Mouse (Mus musculus): ENCODE results near the gene Hoxc5.

DNA sequence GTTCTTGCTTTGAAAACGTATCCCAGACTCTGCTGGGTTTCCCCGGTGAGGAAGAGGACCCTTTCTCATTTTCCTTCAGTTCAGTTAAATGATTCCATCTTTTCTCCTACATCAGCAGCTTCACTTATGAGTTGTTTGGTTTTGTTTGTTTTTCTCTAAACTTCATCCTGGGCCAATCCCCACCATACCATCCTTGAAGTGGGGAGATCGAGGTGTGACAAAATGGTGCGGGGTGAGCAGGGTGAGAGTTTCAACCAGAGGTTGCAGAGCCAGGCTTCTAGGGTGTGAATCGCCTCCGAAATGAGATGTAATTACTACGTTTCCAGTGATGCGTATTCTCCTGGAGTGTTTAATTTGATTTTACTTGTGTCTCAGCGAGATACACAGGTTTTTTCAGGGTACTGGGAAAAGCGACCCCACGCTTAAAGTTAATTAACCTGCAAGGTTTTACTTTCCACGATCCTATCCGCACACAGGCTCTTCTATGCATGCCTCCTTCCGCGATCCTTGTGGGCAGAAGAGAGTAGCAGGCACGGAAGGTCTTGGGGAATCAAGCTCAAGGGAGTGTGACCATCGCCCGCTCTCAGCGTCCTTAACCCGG is 49.2 kb upstream of the Hoxc5 start:
- no peak for TF ChIP-seq CTCF (IDR thresholded peaks at IDR 0.05; ENCODE audit: borderline replicate concordance, insufficient read depth, low read length)
- TF ChIP-seq POLR2A (IDR thresholded peaks at IDR 0.05; ENCODE audit: low read depth, low read length): no peak
